Mouse (Mus musculus) brown adipose tissue, adult 24 weeks (tissue): Measurements from ENCODE around the gene Ccdc9. TPM values are rescaled to one million over a fixed set of nuclear protein-coding genes. Genes with fewer than 3 reads are reported as not detected.
"Not testable (repeated sequence)": the region's sequence is repeated elsewhere in the genome, so short reads cannot be mapped to it uniquely, and the experiment has no call there.

Experiments
- H3K27ac ChIP-seq: fragments of 200-500 bp; replicated peaks from 2 replicates; pipeline ENCODE4 v1.5.1; 2012; ENCODE audit warnings: low read depth, mild to moderate bottlenecking, low read length
- H3K4me1 ChIP-seq: fragments of 200-500 bp; 2 replicates; pipeline ENCODE4 v1.6.1; 2012; ENCODE audit warnings: low read length, mixed read lengths; ENCODE audit not compliant: control insufficient read depth, insufficient read depth, insufficient read length
- H3K4me3 ChIP-seq: fragments of 200-500 bp; 2 replicates; pipeline ENCODE4 v1.5.1; 2012; ENCODE audit warnings: low read depth, mild to moderate bottlenecking, low read length, moderate library complexity; ENCODE audit not compliant: insufficient read depth
- polyA plus RNA-seq: library from polyadenylated mRNA; stranded (reverse); fragments of >200 nt; gene quantifications from 2 replicates; pipeline ENCODE4 v1.2.4, GENCODE M21; 2012; ENCODE audit not compliant: missing spikeins, insufficient read depth, insufficient read length

Ccdc9 gene
- polyA plus RNA-seq, 1 experiment: 26.4 TPM

DNA sequence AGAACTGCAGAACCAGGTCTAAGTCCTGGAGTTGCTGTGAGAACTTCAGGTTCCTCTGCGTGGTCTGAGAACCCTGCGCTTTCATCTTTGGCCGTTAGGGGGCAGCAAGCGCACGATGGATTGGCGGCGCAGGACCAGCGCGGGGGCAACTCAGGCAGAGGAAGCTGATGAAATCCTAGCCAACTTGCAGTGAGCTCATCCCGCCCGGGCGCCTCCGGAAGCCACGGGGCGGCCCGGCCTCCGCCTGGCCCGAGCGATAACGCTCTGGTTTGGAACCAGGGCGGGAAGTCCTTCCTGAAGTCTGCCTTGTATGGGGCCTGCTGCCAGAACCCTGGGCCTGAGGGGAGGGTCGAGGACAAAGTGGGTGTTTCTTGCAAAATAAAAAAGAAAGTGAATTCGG lies 8.2 kb upstream of the Ccdc9 start:
- Histone ChIP-seq H3K4me3 (peak overlapping the region; percentile 59), H3K27ac (peak overlapping the region; percentile 92), H3K4me1 (no peaks in the 10 kb centered on the region; the same call in 1 of the 2 replicates)

DNA sequence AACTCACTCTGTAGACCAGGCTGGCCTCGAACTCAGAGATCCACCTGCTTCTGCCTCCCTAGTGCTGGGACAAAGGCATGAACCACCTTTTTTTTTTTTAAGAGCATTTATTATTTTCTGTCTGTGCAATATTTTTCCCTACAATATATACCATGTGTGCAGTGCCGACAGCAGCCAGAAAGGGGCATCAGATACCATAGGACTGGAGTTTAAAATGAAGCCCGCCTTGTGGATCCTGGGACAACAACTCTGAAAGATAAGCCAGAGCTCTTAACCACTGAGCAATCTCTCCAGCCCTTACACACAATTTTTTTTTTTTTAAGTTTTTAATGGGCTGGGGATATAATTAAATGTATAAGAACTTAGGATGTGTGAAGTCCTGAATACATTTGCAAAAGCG lies 7.8 kb upstream of the Ccdc9 start:
- H3K4me1 ChIP-seq: no peaks in the 10 kb centered on the region; the same call in 1 of the 2 replicates
- H3K27ac ChIP-seq: peak overlapping the region; percentile 72
- H3K4me3 ChIP-seq: no peak overlapping the region

DNA sequence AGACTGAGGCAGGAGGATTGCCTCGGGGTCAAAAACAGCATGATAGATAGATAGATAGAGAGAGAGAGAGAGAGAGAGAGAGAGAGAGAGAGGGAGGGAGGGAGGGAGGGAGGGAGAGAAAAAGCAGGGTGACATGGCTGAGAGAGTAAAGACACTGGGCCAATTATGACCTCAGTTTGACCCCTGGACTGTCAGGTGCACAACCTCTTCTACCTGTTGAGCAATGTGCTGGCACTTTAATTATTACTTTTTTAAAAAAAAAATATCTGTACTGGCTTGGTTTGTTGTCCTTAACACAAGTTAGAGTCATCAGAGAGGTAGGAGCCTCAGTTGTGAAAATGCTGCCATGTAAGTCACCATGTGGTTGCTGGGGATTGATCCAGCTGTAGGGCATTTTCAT lies 1.2 kb upstream of the Ccdc9 start:
- Histone ChIP-seq H3K27ac (no peak overlapping the region), H3K4me3 (no peak overlapping the region), H3K4me1 (no peaks in the 10 kb centered on the region)

- H3K4me1 ChIP-seq: no peaks in the 10 kb centered on the region
- H3K27ac ChIP-seq: peak overlapping the region; percentile 81
- H3K4me3 ChIP-seq: peak overlapping the region; percentile 50
Measured at GRCm38 (mm10) chr7:16287016-16287415, 421 bp upstream of the Ccdc9 start.

DNA sequence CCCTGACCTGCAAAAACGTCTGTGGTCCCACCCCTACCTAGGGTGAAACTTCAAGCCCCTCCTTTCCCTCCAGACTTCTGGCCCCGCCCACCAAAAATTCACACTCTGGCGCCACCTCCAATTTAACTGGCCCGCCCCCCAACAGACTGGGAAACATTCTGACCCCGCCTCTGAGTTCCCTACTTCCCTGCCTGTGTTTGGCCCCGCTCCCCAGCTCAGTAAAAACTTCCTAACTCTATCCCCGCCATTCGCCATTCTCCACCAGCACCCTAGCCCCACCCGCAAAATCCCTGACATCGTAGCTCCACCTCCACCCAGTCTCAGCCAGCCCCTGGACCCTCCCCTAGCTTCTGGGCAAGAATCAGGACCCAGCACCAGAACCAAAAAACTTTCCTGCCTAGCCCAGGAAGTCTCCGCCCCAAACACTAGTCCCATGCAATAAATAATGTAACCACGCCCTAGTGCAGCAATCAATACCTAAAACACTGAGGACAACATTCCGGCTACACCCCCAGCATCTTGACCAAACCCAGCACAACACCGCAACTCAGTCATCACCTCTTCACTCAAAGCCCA lies 1.1 kb downstream of the Ccdc9 start:
- no peaks in the 10 kb centered on the region for H3K4me1 ChIP-seq
- H3K27ac ChIP-seq: 0 out of 2 replicates have a peak overlapping the region, but pooled peaks have one; percentile 50
- peak overlapping the region; percentile 60 for H3K4me3 ChIP-seq

DNA sequence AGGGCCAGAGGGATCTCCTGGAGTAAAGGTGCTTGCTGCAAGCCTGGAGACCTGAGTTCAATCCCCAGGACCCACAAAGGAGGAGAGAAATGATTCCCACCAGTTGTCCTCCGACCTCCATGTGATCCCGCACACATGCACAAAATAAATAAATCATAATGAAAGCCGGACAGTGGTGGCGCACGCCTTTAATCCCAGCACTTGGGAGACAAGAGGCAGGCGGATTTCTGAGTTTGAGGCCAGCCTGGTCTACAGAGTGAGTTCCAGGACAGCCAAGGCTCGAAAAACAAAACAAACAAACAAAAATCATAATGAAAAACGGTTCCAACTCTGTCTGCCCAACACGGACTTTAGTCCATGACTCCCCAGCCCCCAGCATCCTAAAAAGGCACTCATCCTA lies 1.7 kb downstream of the Ccdc9 start:
- Histone ChIP-seq H3K4me3 (no peak overlapping the region), H3K27ac (no peak overlapping the region), H3K4me1 (no peaks in the 10 kb centered on the region)

DNA sequence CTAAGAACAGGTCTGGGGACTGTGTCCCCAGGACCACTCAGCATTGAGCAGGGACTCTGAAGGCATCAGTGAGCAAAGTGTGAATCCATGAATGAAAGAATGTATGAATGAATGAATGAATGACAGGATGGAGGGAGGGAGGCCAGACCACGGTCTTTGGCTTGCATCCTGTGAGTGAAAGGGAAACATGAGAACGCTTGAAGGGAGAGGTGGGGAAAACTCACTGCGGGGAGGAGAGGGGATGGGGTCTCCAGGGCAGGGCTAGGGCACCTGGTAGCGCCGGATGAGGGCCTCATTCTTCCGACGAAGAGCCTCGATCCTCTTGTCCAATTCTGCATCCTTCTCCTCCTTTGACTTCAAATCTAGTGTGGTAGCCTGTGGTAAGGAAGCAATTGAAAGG lies 2.6 kb downstream of the Ccdc9 start:
- no peak overlapping the region for H3K4me3 ChIP-seq
- H3K4me1 ChIP-seq: no peaks in the 10 kb centered on the region
- no peak overlapping the region for H3K27ac ChIP-seq

DNA sequence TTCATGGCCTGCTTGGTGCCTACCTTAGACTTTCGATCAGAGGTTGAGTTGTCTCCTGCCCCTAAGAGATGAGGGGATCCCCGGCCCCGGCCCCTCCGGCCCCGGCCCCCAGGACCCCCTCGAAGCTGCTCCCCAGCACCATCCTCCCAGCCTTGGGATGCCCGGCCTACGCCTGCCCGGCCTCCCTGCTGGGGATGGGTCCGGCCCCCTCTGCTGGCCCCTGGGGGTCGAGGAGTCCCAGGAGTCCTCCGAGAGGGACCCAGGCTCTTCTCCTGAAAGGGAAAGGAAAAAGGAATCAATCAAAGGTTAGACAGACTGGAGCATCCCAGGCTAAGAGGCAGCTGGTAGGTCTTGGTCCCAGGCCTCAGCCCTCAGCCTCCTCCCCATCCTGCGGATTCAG lies 4.3 kb downstream of the Ccdc9 start:
- H3K4me3 ChIP-seq: no peak overlapping the region
- no peak overlapping the region for H3K27ac ChIP-seq
- H3K4me1 ChIP-seq: no peaks in the 10 kb centered on the region

DNA sequence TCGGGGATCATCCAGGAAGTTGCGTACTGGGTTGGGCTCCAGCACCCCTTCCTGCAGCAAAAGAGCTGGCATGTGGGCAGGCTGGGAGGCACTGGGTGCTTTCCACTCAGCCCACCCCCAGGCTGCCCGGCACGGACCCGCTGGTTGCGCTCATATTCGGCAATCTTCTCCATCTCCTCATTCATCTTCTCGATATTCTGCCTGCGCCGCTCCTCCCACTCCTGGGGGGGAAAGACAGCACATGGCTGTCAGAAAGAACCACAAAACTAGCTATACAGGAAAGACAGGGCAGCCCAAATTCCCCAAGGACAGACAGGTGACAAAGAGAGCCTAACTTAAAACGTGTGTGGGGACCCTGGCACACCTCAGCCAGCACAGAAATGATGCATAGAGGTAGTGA lies 5.9 kb downstream of the Ccdc9 start:
- Histone ChIP-seq H3K4me3 (no peak overlapping the region), H3K27ac (no peak overlapping the region), H3K4me1 (no peaks in the 10 kb centered on the region)

DNA sequence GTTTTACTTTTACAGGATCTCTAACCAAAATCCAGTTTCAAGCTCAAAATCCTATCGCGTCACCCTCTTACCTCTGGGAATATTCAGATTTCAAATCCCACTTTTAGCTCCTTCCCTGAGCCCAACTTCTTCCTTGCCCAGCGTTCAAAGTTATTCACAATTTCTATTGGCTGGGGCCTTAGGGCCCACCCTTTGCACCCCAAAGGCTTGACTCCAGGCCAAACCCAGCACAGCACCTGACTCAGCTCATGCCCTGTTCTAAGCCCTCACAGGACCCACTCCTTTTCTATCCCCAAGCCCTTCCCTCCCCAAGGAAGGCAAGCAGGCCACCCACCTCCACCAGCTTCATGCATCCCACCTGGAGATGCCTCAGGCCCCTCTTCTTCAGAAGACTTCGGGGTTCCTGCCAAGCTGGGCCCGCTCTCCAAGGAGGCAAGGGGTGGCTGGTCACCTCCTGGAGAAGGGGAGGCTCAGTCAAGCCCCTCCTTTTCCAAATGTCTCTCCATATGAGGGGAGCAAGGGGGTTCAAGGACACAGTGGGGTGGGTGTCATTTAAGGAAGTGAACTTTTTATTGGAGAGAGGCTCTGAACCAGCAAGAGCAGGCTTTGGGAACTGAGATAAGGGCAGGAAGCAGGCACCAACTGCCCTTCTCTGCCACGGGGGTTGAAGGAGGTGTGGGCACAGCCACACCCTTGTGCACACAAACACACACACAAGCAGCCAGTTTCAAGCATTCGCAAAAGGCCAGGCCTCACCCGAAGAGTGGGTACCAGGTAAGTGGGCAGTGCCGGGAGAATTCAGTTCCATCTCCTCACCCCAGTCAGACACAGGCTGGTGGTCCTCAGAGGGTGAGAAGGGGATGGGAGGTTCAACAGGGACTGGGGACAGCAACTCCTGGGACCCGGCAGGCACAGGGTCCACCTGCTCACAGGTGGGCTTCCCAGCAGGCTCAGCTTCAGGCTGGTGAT lies 11.4 kb downstream of the Ccdc9 start:
- peaks cover 13% of the 10 kb centered on the region for H3K4me1 ChIP-seq
- no peak overlapping the region for H3K4me3 ChIP-seq
- H3K27ac ChIP-seq: no peak overlapping the region

GRCm38 (mm10) chr7:16273766-16274140 lies 12.8 kb downstream of the Ccdc9 start:
- Histone ChIP-seq H3K4me3 (peak overlapping the region; percentile 77), H3K27ac (no peak overlapping the region), H3K4me1 (peaks cover 13% of the 10 kb centered on the region)

DNA sequence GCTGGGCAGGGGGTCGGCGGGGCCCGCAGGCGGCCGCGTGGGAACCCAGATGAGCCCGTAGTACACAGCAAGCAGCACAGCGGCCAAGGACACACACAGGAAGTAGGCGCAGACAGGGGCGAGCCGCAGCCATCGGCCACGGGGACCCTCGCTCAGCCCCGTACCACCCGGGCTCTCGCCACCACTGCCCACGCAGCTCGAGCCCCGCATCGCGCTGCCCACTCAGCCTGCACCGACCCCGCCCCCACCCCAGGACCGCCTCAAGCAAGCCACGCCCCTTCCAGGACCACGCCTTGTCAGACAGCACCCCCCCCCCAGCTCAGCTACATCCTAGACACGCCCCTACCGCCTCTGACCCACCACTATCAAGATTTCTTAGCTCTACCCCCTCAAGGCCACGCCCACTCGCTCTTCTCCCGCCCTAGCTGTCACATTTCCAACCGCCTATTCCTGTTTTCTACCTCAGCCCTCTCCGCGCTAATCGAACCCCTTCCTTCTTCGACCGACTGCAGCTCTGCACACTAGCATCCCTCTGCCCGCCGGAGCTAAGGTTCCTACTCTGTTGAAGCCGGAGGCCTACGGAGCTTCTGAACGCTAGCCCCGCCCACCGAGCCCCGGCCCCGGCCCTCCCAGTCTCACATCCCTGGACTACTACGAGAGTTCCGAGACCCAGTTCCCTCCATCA lies 13.4 kb downstream of the Ccdc9 start, which contains the start of gene Inafm1:
Gene Inafm1, minus strand, starts transcription at position 537 of the 685 bp plus-strand sequence.
- H3K27ac ChIP-seq: peak within 1 kb of the TSS; percentile 49
- H3K4me1 ChIP-seq: peaks cover 13% of the 10 kb centered on the region
- H3K4me3 ChIP-seq: peak within 1 kb of the TSS; percentile 77

- H3K4me1 ChIP-seq: peaks cover 13% of the 10 kb centered on the region
- peak overlapping the region; percentile 49 for H3K27ac ChIP-seq
- peak overlapping the region; percentile 77 for H3K4me3 ChIP-seq
Measured at GRCm38 (mm10) chr7:16272681-16273080, 13.9 kb downstream of the Ccdc9 start.

DNA sequence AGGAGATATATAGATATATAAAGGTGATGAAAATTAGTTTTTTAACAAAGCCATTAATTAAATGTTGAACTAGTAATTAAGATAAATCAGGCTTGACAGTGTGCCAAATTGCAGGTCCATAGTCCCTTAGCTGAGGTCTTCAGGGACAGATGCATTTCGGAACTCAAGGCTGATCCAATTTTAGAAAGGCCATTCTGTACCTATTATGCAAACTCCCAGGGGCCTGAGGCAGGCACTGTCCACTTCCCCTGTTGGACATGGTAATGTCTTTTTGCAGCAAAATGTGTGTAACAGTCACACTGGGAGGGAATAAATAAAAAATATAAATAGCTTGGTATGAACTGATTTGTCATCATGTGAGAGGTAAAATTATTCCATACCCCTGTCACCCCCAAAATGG lies 15.5 kb downstream of the Ccdc9 start:
- peaks cover 13% of the 10 kb centered on the region for H3K4me1 ChIP-seq
- H3K27ac ChIP-seq: no peak overlapping the region
- no peak overlapping the region for H3K4me3 ChIP-seq

DNA sequence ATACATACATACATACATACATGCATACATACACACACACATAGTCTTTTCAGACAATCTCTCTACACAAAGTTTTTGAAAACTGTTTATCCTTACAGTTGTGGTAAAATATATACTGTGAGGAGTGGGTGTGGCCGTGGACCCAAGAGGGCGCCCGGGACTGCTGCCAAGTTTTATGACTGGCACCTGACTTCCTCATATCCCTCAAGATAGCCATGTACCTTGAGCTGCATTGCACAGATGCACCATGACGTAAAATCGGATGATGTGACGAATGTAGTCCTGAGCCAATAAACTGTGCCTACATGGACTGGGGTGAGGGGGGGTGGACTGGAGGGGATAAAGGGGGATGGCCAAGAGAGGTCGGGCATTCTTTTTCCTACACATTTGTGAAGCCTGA lies 20.0 kb downstream of the Ccdc9 start:
- not testable (repeated sequence) for H3K27ac ChIP-seq, H3K4me1 ChIP-seq, H3K4me3 ChIP-seq
